Mouse (Mus musculus) left cerebral cortex, adult 11 months (tissue): Measurements from ENCODE around the gene Txndc12.

Experiments used
- DNase-seq: peaks from one replicate; pipeline ENCODE4 v3.0.0; 2022; ENCODE audit warnings: low spot score

The Txndc12 gene

DNA sequence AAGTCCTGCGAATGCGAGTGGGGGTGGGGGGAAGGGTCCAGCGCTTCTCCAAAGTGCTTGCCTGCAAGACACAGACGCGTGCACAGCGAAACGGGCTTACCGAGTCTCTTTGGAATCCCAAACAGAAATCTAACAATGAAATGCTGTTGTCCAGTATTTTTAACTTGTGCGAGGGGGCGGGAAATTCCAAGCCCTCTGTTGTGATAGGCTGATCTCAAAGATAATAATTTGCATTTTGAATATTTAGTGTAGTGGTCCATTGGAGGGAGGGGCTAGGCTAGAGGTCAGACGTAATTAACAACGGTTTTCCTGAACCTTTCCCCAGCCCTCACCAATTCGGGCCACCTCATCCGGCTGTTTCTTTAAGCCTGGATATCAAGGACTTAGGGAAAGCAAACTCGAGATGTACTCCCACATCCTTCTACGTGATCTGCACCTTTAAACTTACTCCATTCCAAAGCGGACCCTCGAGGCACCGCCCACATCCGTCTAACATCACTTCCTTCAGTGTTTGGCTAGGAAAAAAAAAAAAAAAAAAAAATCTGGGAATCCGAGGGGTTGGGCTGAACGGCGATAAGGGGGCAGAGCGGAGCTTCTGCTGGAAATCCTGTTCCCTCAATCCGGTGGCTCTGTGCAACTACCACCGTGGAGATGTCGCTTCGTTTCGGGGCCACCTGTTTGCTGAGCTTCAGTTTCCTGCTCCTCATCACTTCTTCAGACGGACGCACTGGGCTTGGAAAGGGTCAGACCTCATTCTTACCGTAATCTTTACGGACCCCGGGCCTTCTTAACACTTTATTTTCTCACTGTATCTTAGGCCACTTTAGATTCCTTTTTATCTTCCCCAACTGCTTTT, at the start of gene Txndc12:
Gene Txndc12 (plus strand): TSS at position 487 of the 856 bp plus-strand sequence.
- peak; percentile 78 for DNase-seq

DNA sequence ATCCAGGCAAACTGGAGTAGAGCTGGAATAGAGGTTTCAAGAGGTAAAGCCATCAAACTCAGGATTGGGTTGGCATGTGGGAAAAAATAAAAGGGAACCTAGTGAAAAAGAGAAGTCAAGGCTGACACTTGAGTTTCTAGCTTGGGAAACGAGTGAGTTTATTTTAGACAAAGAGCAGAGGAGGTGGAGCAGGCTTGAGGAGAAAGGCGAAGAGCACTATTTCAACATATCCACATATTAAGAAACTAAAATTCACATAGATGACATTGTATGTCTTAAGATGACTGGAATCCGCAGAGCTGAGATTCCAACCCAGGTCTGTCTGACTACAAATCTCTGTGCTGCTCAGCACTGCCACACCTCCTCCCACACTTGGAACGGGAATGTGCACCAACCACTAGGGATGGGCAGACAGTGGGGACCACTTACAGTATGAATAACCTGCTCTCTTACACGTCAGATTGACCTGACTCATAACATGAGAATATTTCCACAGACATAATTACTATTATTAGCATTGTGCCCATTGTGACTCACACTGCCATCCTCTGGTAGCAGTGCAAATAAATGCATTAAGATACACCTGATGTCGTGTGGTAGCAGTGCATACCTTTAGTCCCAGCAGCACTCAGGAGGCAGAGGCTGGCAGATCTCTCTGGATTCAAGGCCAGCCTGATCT, 45.0 kb upstream of the Txndc12 start:
- no peak for DNase-seq

DNA sequence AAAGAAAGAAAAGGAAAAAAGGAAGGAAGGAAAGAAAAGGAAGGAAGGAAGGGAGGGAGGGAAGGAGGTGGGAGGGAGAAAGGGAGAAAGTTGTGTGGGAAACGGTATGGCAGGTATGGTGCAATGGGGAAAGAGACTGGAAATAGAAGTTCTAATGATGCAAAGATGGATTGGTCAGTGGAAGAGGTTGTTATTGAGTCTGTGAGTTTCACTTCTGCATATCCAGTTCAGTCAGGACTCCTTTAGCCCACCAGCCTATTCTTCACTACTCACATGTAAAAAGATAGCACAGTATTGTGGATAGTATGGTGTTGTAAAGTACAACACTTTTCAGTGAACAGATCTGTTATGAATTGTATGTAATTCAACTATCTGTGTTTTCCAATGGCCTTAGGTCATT, 43.9 kb upstream of the Txndc12 start:
- DNase-seq: no peak

DNA sequence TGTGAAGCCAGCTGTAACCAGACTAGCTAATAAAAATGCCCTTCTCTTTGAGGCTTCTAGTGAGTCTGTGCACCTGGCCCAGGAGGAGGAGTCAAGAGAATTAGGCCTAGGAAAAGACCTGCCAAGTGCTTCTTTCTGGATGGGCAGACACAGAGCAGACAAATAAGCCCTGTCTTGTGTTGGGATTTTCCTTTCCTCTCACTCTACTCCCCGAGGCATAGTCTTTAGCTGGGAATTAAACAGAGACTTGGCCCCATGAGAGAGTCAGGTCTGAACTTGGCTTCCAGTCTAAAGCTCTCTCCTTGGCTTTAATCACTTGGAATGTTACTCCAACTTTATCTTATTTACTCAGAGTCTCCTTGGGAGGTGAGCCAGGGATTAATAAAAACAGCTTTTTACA, 40.5 kb upstream of the Txndc12 start:
- no peak for DNase-seq

DNA sequence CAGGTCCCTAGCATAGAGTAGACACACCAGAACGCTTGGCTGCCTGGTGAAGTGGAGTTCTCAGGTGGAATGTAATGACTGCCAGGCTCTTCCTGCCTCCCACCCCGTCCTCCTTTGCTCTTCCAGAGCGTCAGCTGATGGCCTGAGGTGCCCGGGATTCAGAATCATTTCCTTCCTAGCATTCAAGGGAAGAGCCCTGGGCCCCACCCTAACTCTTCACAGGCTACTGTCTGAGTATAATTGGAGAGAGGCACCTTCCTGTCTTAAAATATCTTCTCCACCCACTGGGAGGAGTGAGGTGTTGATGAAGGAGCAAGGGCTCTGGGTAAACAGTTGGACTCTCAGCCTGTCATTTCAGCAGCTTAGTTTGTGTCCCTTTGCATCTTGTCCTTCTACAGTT, 37.7 kb upstream of the Txndc12 start:
- no peak for DNase-seq

DNA sequence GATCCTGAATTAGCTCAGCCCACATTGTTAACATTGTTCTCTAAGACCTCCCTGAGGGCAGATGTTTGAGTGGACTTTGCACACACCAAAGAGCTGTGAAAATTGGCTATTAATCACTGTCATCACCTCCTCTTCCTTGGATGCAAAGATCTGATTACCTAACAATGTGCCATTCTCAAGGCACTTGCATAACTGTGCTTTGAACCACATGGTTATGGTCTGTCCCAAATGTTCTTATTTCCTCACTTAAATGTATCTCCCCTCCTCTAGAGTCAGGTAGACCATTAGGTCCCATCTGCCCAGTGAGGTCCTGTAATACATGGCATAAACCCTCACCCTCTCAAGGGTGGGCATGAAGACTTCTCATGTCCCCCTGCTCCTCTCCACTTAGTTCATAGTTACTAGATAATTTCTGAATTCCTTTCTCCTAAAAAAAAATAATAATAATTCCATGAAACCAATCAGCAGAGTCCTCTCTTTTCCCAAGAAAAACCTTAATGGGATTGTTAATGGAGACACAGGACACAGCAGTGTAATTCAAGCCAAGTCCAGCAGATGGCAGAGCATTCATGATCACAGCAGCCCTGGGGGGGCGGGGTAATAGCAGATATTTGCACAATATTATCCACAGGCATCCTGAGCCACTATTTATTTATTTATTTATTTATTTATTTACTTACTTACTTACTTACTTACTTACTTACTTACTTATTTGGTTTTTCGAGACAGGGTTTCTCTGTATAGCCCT, 36.1 kb upstream of the Txndc12 start:
- DNase-seq: peak; percentile 30

DNA sequence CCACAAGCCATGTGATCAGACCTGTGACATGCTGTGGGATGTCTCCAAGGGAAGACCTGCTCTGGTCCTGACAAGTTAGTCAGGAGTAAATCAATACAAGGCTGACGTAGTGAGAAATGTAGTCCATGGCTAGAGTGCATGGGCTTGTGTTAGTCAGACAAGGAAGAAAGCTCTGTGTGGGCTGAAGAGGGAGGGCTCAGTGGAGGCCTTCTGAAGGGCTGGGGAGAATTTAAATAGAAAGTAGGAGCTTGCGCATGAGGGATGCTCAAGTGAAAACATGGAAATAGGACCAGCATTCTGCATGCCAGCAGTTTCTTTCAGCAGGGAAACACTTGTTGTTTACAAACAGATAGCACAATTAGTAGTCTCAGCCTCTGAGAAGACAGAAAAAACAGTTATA, 30.9 kb upstream of the Txndc12 start:
- DNase-seq: no peak

DNA sequence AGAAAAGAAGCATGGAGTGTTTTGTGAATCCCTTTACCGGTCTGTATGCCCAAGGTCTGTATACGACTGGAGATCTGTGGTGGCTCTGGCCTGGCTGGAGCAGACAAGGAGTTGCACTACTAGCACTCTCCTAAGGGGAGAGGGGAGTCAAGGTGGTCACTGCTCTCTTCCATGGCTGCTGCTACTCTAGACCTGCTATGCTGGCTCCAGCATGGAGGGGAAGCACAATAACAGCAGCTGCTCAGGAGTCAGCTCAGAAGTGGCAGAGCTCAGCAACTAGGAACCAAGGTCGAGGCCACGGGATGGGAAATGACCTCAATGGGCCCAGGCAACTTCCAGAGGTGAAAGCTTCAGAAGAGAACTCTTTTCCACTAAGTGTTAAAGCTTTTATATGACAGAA, 23.3 kb upstream of the Txndc12 start:
- no peak for DNase-seq

DNA sequence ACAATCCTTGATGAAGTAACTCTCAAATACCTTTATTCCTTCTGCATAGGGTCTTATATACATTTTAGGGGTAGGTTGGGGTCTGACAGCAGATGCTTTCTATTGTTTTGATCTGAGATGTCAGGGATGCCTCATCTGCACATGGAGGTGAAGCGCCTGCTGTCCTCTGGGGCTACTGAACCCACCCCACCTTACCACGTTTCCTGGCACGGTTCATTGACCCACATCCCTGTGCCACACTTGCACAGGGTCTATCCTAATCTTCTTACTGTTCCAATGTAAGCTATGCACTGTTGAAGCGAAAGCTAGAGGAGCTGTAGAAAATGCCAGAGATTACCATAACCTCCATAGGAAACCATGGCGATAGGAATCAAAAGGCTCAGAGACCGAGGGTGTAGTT, 22.9 kb upstream of the Txndc12 start:
- DNase-seq: no peak

DNA sequence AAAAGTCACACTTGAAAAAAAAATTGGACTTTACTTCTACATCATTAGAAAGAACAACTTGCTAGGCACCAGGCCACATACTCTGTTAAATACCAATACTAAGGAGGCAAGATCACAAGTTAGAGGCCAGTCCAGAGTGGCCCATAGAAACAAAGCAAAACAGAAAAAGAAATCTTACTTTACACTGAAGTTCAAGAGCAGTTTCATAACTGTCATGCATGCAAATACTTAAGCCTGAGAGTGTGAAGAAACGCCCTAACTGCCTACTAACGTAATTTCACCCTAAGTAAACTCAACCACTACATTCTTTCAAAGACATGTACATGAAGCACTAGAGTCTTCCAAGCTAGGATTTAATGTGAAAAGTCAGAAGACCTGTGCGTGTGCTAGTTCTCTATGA, 8.7 kb upstream of the Txndc12 start:
- DNase-seq: no peak

DNA sequence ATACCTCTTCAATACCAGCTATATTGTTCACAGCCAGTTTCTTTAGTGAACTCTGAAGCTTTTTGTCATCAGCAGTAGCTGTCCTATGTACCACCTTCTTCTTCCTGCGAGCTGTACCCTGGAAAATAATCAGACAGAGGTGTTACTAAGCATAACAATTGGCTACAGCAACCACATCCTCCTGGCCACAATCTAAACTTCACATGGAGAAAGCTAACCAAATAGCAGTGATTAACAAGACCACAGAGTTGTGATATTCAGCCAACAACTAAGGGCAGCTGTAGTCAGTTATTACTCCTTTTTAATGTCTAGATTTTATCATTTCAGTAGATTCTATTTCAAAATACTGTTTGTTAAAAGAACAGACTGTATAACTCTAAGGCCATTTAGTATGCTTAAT, 8.3 kb upstream of the Txndc12 start:
- DNase-seq: no peak

DNA sequence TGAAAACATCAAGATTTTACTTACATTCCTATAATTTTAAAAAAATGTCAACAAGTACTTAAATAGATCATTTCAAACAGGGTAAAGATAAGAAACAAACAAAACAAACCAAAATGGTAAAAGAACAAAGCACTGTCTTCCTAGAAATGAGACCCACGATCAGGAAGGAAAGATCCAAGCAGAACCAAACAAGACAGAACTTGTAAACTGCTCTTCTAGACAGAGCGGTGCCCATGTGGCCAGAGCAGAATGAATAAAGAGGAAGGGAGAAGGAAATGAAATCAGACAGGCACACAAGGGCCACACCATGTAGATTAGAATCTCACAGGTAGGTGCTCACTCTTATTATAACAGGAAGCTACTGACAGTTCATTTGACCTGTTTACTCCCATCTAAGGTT, 7.8 kb upstream of the Txndc12 start:
- no peak for DNase-seq

DNA sequence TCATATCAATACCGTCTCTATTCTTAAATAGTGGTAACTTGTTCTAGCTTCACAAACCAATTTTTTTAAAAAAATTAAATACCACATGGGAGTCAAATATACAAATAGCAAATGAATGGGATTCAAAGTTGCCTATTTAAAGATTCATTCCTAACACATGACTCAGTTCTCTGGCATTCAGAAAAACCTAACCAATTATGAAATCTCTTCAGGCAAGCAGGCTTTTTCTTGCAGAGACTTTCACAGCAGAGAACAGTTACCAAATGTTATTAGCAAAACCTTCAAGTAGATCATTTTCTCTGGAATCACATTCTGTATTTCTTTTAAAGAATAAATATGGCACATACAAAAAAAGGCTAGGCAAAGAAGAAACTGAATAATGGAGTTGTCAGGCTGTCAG, 3.7 kb upstream of the Txndc12 start:
- no peak for DNase-seq

DNA sequence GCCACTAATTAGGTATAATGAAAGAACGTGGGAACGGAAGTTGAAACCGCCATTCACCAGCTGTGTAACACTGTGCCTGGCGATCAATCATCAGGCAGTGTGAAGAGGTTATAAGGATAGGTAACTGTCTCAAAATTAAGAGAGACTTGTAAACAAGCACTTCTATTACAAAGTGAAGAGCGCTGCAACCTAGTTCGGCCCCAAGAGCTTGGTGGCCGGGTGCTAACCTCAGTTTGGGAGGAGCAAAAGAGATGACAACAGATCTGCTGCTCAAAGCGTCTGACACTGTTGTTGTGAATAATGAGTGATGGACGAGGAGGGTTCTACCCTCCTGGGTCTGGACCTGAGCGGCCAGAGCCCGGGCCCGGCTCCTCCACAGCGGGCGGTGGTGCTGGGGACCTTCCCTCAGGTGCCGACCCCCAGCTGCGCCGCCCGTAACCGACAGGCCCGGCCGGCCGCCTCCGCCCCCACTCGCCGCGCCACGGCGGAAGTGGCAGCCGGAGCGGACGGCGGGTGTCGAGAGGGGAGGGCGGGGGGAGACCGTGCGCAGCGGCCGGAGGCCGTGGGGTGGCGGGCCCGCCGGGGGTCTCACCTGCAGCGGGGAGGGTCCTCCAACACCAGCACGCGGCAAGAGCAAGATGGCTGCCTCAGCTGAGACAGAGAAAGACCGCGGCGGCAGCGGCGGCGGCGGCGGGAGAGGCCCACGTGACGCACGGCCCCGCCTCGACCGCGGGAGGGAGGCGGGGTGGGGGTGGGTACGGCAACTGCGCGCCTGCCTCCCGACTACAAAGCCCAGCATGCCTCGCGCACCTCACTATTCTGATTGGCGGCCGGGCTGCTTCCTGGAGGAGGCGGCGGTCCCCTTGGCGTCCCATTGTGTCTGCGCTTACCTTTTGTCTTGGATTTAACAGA, 1.2 kb upstream of the Txndc12 start, which contains the start of gene Btf3l4:
Gene Btf3l4 (minus strand): TSS at position 699 of the 912 bp plus-strand sequence.
- peak; percentile 86 for DNase-seq

DNA sequence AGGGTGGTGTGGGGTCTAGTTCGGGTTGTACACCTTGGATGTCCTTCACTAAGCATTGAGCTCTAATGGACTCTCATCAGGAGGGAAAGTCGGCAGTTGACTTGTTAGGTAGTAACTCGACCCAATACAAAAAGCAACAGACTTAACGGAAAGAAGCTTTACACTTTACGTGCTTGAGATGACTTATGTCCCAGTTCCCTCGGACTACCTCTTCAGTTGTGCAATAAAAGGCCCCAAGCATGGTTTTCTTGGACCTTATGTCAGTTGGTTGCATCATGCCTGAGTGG, 630 bp upstream of the Txndc12 start:
- DNase-seq: no peak

DNA sequence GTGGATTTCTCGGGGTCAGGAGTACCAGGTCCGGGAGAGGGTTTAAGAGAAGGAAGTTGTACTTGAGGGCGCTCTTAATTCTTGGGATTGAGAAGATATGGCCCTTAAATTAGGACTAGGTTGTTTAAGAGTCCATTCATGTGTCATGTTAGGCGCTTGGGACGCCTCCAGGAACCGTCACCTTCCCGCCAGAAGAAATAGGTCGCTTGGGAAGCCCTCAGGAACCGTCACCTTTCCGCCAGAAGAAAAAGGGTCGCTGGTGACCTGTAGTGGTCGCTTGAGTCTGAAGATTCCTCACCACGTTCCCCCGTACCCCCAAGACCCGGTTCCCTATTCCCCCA, 540 bp downstream of the Txndc12 start:
- DNase-seq: no peak

DNA sequence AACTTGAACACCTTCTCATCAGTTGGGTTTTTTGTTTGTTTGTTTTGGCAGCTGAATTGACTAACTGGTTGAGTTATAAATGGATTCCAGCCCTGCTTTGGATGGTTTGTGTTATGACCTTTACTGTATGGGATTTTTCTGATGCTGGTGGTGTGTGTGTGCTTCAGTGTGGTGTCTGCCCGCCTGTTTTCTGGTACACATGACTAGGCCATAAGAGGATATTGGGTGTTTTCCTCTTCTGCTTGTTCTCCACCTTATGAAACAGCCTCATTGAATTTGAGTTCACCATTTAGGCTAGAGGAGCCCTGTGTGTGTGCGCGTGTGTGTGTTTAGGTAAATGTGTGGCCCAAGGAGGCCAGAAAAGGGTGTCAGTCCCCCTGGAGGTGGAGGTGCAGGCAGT, 1.1 kb downstream of the Txndc12 start:
- no peak for DNase-seq

DNA sequence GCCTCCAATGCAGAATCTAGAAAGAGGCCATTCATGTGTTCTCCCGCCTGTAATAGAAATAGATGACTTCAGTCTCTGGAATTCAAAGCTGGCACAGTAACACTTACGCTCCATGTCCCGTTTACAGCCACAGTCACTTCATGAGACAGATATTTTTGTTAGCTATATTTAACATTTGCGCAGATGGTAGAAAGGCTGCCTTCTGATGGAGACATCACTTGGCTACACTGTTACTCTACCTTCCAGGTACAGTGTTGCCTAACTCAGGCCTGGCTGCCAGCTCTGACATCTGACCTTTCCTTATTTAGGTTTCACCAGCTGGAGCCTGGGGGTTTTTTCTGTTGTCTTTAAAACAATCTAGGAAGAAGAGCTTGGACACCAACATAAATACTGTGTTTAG, 3.6 kb downstream of the Txndc12 start:
- no peak for DNase-seq

DNA sequence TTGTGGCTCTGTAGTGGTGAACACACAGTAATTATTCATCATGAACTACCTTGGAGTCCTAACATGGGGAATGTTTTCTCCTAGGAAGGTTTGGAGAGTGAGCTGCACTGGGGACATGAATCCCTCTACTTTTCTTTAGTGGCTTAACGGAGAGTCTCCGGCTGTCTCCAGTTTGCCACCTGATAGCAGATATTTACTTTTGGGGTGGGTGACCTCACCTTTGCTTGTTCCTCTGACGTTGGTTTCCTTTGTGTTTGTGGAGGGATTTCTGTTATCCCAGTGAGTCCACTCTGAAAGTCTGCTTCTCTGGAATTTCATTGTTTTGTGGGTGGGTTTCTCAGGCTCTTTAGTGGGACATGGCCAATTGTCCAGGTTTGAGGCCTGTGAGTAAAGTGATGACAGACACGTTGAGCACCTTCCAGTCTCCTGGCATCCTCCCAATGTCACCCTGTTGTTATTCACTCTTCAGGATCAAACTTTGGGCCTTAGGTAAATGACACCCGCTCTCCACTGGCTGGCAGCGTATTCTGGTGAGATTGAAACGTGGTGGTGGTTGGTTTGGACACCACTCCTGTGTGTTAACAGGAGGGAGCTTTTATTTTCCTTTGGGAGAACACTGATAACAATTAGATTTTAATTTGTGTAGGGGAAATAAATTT, 7.6 kb downstream of the Txndc12 start:
- DNase-seq: no peak

DNA sequence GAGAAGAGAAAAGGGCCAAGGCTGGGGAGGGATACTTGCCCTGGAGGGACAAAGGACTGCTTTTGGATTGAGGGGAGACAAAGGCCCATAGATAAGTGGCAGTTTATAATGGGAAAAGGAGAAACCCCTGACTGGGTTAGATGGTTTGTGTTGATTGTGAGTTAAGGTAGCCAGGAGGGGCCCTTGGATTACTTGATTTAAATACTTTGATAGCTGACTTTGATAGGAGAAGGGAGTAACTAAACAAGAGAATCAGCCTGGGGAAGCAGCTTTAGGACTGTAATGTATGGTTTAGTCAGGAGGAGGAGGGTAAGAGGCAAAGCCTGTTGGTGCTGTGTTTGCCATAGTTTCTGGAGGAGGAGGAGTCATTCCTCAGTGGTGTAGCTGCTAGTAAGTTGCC, 8.9 kb downstream of the Txndc12 start:
- DNase-seq: no peak

DNA sequence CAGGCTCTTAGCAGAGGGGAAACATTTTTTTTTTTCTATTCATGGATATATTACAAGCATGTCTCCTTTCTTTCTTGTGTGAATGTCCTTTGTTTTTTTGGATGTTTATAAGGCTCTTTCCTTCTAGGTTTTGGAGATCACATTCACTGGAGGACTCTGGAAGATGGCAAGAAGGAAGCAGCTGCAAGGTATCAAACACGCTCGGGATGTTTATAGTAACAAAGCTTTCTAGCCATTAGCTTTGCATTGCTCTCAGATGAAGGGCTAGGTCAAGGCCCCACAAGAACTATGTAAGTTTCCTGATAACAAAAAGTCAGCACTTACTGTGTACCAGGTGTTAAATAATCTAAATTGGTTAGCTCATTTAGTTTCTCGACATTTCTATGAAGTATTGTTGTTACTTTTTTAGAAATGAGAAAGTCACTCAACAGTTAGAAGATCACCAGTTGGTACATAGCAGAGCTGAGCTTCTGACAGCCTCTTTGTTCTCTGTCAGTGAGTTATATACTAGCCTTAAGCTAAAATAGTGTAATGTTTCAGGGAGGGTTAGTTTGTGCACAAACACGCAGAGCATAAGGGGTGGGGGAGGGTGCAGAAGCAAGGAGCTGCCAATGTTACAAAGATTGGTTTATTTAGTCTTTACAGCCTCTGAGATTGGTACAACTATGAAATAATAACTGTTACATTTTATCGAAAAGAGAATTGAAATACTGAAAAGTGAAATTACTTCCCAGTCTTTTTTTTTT, 11.6 kb downstream of the Txndc12 start:
- DNase-seq: no peak
